Mouse (Mus musculus): Measurements from ENCODE around the gene Hypk. TPM values are rescaled to one million over a fixed set of nuclear protein-coding genes. Genes with fewer than 3 reads are reported as not detected.

Hypk gene
- polyA plus RNA-seq, 1 experiment from 2014 or later = 112 TPM

Small RNA genes lying within 50 kb of the gene (microRNA-seq; reads per million reads assigned to microRNA genes)
- gene Gm22953 = not detected

Other genes starting within 250 kb of the Hypk start
- 186 and 214 TPM in 2 replicates for gene Trp53bp1, start 181.9 kb upstream of the Hypk start, polyA plus RNA-seq (2015; fragmentation: Nextera tagmentation; extraction: Ambion mirVana)
- 22.5 and 27.1 TPM in 2 replicates for gene Map1a, start 163.7 kb upstream of the Hypk start, polyA plus RNA-seq (2015; fragmentation: Nextera tagmentation; extraction: Ambion mirVana)
- 20.6 and 21.6 TPM in 2 replicates for gene Ppip5k1, start 97.9 kb upstream of the Hypk start, polyA plus RNA-seq (2015; fragmentation: Nextera tagmentation; extraction: Ambion mirVana)
- 70.6 and 75.6 TPM in 2 replicates for gene Ckmt1, start 95.6 kb upstream of the Hypk start, polyA plus RNA-seq (2015; fragmentation: Nextera tagmentation; extraction: Ambion mirVana)
- not detected in 2 replicates for gene Strc, start 66.1 kb upstream of the Hypk start, polyA plus RNA-seq (2015; fragmentation: Nextera tagmentation; extraction: Ambion mirVana)
- 351 and 354 TPM in 2 replicates for gene Pdia3, start 39.5 kb upstream of the Hypk start, polyA plus RNA-seq (2015; fragmentation: Nextera tagmentation; extraction: Ambion mirVana)
- 5.9 and 7.0 TPM in 2 replicates for gene Catsper2, start 39.5 kb upstream of the Hypk start, polyA plus RNA-seq (2015; fragmentation: Nextera tagmentation; extraction: Ambion mirVana)
- gene Ell3, start 9.0 kb upstream of the Hypk start, polyA plus RNA-seq (2015; fragmentation: Nextera tagmentation; extraction: Ambion mirVana) = 2.2 and 3.0 TPM in 2 replicates
- gene Serf2, start 4.1 kb upstream of the Hypk start, polyA plus RNA-seq (2015; fragmentation: Nextera tagmentation; extraction: Ambion mirVana) = 267 and 285 TPM in 2 replicates
- gene Serinc4, start 3.5 kb downstream of the Hypk start, polyA plus RNA-seq (2015; fragmentation: Nextera tagmentation; extraction: Ambion mirVana) = 2.2 and 2.4 TPM in 2 replicates
- gene Mfap1b, start 20.8 kb downstream of the Hypk start, polyA plus RNA-seq (2015; fragmentation: Nextera tagmentation; extraction: Ambion mirVana) = 77.3 and 77.5 TPM in 2 replicates
- 33.1 and 33.6 TPM in 2 replicates for gene Mfap1a, start 53.4 kb downstream of the Hypk start, polyA plus RNA-seq (2015; fragmentation: Nextera tagmentation; extraction: Ambion mirVana)
- gene Wdr76, start 53.4 kb downstream of the Hypk start, polyA plus RNA-seq (2015; fragmentation: Nextera tagmentation; extraction: Ambion mirVana) = 4.5 and 4.8 TPM in 2 replicates